Mouse (Mus musculus) lung, embryonic 14.5 days (tissue): ENCODE measurements at regions not wholly inside any gene's neighbourhood (a gene's known extent, or its start where the extent isn't known, plus 50 kb on each side); places are given as distances from the start of the nearest gene placed in this dataset.
"Not testable (repeated sequence)": the region's sequence is repeated elsewhere in the genome, so short reads cannot be mapped to it uniquely, and the experiment has no call there.

Experiments
- ATAC-seq: fragments of 200-750 bp; cut with Nextera tagmentation; 2 replicates; pipeline ENCODE4 v1.8.0; 2017; ENCODE audit warnings: mild to moderate bottlenecking, moderate TSS enrichment, moderate library complexity; ENCODE audit not compliant: insufficient read depth
- DNase-seq: peaks from one replicate; pipeline ENCODE4 v3.0.0-alpha.2; 2015
- H3K27ac ChIP-seq: fragments of 300-500 bp; sonication (generic); 2 replicates; pipeline ENCODE4 v1.5.1; 2014; ENCODE audit warnings: low read depth, mild to moderate bottlenecking, moderate library complexity
- H3K27me3 ChIP-seq: fragments of 300-500 bp; sonication (generic); 2 replicates; pipeline ENCODE4 v1.6.1; 2014; ENCODE audit warnings: low read length, control low read depth; ENCODE audit not compliant: insufficient read depth
- H3K36me3 ChIP-seq: fragments of 300-500 bp; sonication (generic); 2 replicates; pipeline ENCODE4 v1.6.1; 2014; ENCODE audit warnings: control low read depth; ENCODE audit not compliant: insufficient read depth
- H3K4me1 ChIP-seq: fragments of 300-500 bp; sonication (generic); 2 replicates; pipeline ENCODE4 v1.6.1; 2014; ENCODE audit warnings: antibody characterized with exemption, control low read depth; ENCODE audit not compliant: insufficient read depth
- H3K4me2 ChIP-seq: fragments of 300-500 bp; sonication (generic); 2 replicates; pipeline ENCODE4 v1.6.1; 2014; ENCODE audit warnings: mild to moderate bottlenecking
- H3K4me3 ChIP-seq: fragments of 300-500 bp; sonication (generic); 2 replicates; pipeline ENCODE4 v1.5.1; 2014; ENCODE audit warnings: low read depth, low read length
- H3K9ac ChIP-seq: fragments of 300-500 bp; sonication (generic); 2 replicates; pipeline ENCODE4 v1.6.1; 2014
- H3K9me3 ChIP-seq: fragments of 300-500 bp; sonication (generic); 2 replicates; pipeline ENCODE4 v1.6.1; 2016; ENCODE audit warnings: low read depth, low read length, control low read depth
- CTCF ChIP-seq: IDR thresholded peaks from 2 replicates; pipeline ENCODE4 v1.5.1; 2016; ENCODE audit warnings: antibody characterized with exemption, low read depth
- WGBS: fragments of 180-500 bp; shearing (Covaris S2); extraction: QIAGEN DNeasy Blood & Tissue Kit; methylation state at CpG from one replicate; pipeline ENCODE4 v1.1.7; 2014; 5-methylcytosine and 5-hydroxymethylcytosine counted together

GRCm38 (mm10) chr12:70657493-70657810 is 167.9 kb upstream of the Frmd6 start:
- Histone ChIP-seq H3K4me1 (peaks cover 21% of the 10 kb centered on the region), H3K9me3 (no peaks in the 10 kb centered on the region), H3K27me3 (no peaks in the 10 kb centered on the region), H3K27ac (peak overlapping the region; percentile 36; the same call in 1 of the 2 replicates), H3K9ac (no peak overlapping the region), H3K4me3 (no peak overlapping the region), H3K4me2 (no peak overlapping the region), H3K36me3 (no peaks in the 10 kb centered on the region)
- DNase-seq = no peak
- WGBS = 75% methylated on average over 3 of the region's 3 CpGs
- TF ChIP-seq CTCF = no peak
- ATAC-seq = no peak

GRCm38 (mm10) chr12:70658106-70658505 is 167.2 kb upstream of the Frmd6 start:
- 84% methylated on average over 5 of the region's 5 CpGs for WGBS
- H3K4me1 ChIP-seq = peaks cover 21% of the 10 kb centered on the region
- H3K27ac ChIP-seq = no peak overlapping the region
- H3K9ac ChIP-seq = no peak overlapping the region
- H3K27me3 ChIP-seq = no peaks in the 10 kb centered on the region
- no peak for ATAC-seq
- no peaks in the 10 kb centered on the region for H3K36me3 ChIP-seq
- TF ChIP-seq CTCF = no peak
- no peaks in the 10 kb centered on the region for H3K9me3 ChIP-seq
- H3K4me3 ChIP-seq = no peak overlapping the region
- DNase-seq = no peak
- no peak overlapping the region for H3K4me2 ChIP-seq

GRCm38 (mm10) chr12:70660388-70660787 is 164.9 kb upstream of the Frmd6 start:
- TF ChIP-seq CTCF = no peak
- 69% methylated on average over 4 of the region's 4 CpGs for WGBS
- no peak for ATAC-seq

GRCm38 (mm10) chr12:70668158-70668557 is 157.2 kb upstream of the Frmd6 start:
- H3K27me3 ChIP-seq, H3K9me3 ChIP-seq, ATAC-seq, H3K27ac ChIP-seq, DNase-seq, H3K4me3 ChIP-seq, H3K4me1 ChIP-seq, H3K4me2 ChIP-seq, H3K9ac ChIP-seq, H3K36me3 ChIP-seq: not testable (repeated sequence)
- WGBS = 89% methylated on average over 5 of the region's 8 CpGs

More at GRCm38 (mm10) chr12:70660388-70660787, 164.9 kb upstream of the Frmd6 start:
- H3K9ac ChIP-seq = no peak overlapping the region
- no peaks in the 10 kb centered on the region for H3K9me3 ChIP-seq
- no peak overlapping the region for H3K27ac ChIP-seq
- no peaks in the 10 kb centered on the region for H3K27me3 ChIP-seq
- H3K4me3 ChIP-seq = no peak overlapping the region
- no peaks in the 10 kb centered on the region for H3K36me3 ChIP-seq
- H3K4me2 ChIP-seq = no peak overlapping the region
- H3K4me1 ChIP-seq = peaks cover 13% of the 10 kb centered on the region
- DNase-seq = no peak

- no peak for TF ChIP-seq CTCF
- no peaks in the 10 kb centered on the region for H3K9me3 ChIP-seq
- H3K27me3 ChIP-seq = no peaks in the 10 kb centered on the region
- ATAC-seq = no peak
- H3K4me1 ChIP-seq = 0 out of 2 replicates have a peak, but pooled peaks cover 3% of the 10 kb centered on the region
- no peak overlapping the region for H3K9ac ChIP-seq
- H3K4me3 ChIP-seq = no peak overlapping the region
- DNase-seq = no peak
- H3K36me3 ChIP-seq = no peaks in the 10 kb centered on the region
- H3K27ac ChIP-seq = no peak overlapping the region
- WGBS = 84% methylated on average over 7 of the region's 7 CpGs
- H3K4me2 ChIP-seq = no peak overlapping the region
These were observed 153.2 kb upstream of the Frmd6 start for GRCm38 (mm10) chr12:70672115-70672514.

GRCm38 (mm10) chr12:70673188-70673587 is 152.1 kb upstream of the Frmd6 start:
- H3K9ac ChIP-seq = no peak overlapping the region
- 0 out of 2 replicates have a peak, but pooled peaks cover 3% of the 10 kb centered on the region for H3K4me1 ChIP-seq
- H3K4me2 ChIP-seq = no peak overlapping the region
- no peak for TF ChIP-seq CTCF
- H3K9me3 ChIP-seq = no peaks in the 10 kb centered on the region
- ATAC-seq = no peak
- 62% methylated on average over 11 of the region's 11 CpGs for WGBS
- no peak overlapping the region for H3K27ac ChIP-seq
- no peak overlapping the region for H3K4me3 ChIP-seq
- DNase-seq = no peak
- H3K36me3 ChIP-seq = no peaks in the 10 kb centered on the region
- H3K27me3 ChIP-seq = no peaks in the 10 kb centered on the region

GRCm38 (mm10) chr12:70674144-70674543 is 151.2 kb upstream of the Frmd6 start:
- no peaks in the 10 kb centered on the region for H3K9me3 ChIP-seq
- no peak for TF ChIP-seq CTCF
- H3K9ac ChIP-seq = no peak overlapping the region
- no peak overlapping the region for H3K4me3 ChIP-seq
- H3K4me1 ChIP-seq = 0 out of 2 replicates have a peak, but pooled peaks cover 3% of the 10 kb centered on the region
- no peak overlapping the region for H3K4me2 ChIP-seq
- ATAC-seq (no peak), DNase-seq (no peak)
- no peak overlapping the region for H3K27ac ChIP-seq
- H3K36me3 ChIP-seq = no peaks in the 10 kb centered on the region
- 72% methylated on average over 2 of the region's 2 CpGs for WGBS
- H3K27me3 ChIP-seq = no peaks in the 10 kb centered on the region

- WGBS = 56% methylated on average over 6 of the region's 6 CpGs
- ATAC-seq (no peak), DNase-seq (no peak)
- no peaks in the 10 kb centered on the region for H3K9me3 ChIP-seq
- H3K27ac ChIP-seq = no peak overlapping the region
- H3K4me1 ChIP-seq = 0 out of 2 replicates have a peak, but pooled peaks cover 3% of the 10 kb centered on the region
- no peaks in the 10 kb centered on the region for H3K27me3 ChIP-seq
- TF ChIP-seq CTCF = no peak
- H3K4me2 ChIP-seq = no peak overlapping the region
- H3K4me3 ChIP-seq = no peak overlapping the region
- no peaks in the 10 kb centered on the region for H3K36me3 ChIP-seq
- no peak overlapping the region for H3K9ac ChIP-seq
These were observed 149.5 kb upstream of the Frmd6 start for GRCm38 (mm10) chr12:70675846-70676245.
